Mouse (Mus musculus) cerebellum, postnatal 4 days (tissue): ENCODE measurements around the gene Tshz2.
"Not testable (repeated sequence)": the region's sequence is repeated elsewhere in the genome, so short reads cannot be mapped to it uniquely, and the experiment has no call there.

Source experiments
- DNase-seq, 2 experiments: peaks; one replicate each; pipeline ENCODE4 v3.0.0; 2022; ENCODE audit warnings: low spot score in 2 of 2, mixed read lengths in 1 of 2

Gene Tshz2

DNA sequence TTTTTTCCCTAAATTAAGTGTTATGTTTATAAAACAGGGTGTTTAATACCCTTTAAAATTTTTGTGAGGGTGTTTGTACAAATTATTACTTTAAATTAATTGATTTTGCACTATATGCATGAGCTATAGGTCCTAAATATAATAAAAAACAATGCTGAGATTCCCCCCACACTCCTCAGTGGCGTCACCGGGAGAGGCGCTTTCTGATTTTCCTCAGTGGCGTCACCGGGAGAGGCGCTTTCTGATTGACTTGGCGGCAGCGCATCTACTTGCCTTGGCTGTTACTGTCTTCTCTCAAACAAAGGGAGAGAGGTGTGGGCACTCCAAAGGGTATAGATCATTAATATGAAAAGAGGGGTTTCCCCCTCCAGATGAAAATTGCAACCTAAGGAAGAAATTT is 179.2 kb downstream of the Tshz2 start:
- DNase-seq: no peak

DNA sequence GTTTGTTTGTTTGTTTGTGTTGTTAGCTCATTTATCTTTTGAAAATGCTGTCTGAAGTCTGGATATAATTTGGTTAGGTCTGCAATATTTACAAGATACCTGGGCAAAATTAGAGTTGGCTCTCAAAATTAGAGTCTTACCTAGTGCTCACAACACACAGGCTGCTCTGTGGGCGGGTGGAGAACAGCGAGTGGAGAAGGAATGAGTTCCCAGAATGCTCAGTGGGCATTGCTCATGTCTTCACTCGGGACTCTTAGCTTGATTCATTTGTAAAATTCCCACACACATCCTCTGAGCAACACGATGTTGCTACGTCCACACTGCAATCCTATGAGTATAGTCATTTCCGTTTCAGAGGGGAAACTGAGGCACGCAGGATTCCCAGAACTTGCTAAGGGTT is 180.1 kb downstream of the Tshz2 start:
- DNase-seq: no peak

DNA sequence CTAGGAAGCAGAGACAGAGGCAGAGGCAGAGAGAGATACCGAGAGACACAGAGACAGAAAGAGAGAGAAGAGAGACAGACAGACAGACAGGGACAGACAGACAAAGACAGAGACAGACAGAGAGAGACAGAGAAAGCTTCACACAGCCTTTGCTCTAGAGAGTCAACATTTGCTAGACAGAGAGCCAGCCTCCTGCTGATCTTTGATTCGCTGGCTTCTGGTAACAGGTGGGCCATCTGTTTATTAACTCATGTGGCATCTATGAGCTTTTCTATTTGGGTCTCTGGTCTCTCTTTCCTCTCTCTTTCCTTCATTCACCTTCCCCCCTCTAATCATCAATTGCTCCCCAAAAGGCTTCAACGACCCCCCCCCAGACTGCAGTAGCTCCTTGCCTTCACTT is 181.5 kb downstream of the Tshz2 start:
- no peak for DNase-seq

GRCm38 (mm10) chr2:169814757-169815156 is 181.9 kb downstream of the Tshz2 start:
- DNase-seq: no peak

DNA sequence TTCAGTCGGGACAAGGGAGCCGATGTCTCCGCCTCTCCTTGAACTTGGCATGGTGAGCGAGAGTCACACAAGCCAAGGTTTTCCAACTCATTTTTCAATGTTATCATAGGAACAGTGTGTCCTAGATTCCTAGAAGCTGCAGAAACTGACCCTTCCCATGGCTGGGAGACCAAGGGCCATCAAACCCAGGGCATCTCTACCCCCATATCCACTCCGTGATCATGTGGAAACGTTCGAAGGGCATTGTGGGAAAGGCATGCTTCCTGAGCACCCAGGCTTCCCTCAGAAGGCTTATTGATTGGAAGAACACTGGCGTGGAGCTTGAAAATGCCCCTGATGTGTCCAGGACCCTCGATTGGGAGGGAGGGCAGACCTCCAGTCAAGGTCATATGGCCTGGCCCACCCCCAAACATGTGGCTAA is 188.2 kb downstream of the Tshz2 start:
- no peak for DNase-seq

DNA sequence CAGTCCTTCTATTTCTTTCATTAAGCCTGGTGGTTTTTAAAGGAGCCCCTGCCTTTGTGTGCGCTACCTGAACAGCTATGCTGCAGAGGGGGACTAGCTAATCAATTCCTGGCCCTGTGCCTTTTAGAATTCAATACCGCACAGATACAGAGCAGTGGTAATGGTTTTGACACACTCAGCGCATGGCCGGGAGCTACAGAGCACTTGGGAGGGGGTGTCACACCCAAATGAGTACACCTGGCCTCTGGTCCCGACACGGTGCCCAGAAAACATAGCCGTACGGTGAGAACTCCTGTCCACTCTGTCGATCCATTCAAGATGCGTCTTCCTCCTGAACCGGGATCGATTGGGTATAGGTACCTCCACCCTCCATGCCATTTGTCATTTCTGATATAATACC is 193.1 kb downstream of the Tshz2 start:
- no peak for DNase-seq

GRCm38 (mm10) chr2:169826316-169826715 is 193.5 kb downstream of the Tshz2 start:
- no peak for DNase-seq

- DNase-seq: no peak
Observed at GRCm38 (mm10) chr2:169826833-169827232, 194.0 kb downstream of the Tshz2 start.

DNA sequence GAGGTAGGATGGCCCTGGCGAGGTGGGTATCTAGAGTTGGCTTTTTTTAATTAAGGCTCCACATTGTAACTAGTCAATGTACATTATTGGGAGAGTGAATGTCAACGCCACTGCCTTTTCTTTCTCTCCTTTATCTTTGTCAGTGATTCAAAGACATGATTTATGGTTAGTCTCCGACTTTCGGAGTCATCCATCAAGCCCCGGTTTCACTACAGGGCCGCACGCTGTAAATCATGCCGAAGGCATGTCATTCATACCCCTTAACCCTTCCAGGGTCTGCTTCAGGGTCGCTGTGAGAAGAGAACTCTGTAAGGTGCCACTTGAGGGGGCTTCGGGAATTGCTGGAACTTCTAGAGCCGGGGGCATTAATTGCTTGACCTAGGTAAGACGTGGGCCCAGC is 199.4 kb downstream of the Tshz2 start:
- DNase-seq: no peak

GRCm38 (mm10) chr2:169833638-169834037 is 200.8 kb downstream of the Tshz2 start:
- DNase-seq: no peak

DNA sequence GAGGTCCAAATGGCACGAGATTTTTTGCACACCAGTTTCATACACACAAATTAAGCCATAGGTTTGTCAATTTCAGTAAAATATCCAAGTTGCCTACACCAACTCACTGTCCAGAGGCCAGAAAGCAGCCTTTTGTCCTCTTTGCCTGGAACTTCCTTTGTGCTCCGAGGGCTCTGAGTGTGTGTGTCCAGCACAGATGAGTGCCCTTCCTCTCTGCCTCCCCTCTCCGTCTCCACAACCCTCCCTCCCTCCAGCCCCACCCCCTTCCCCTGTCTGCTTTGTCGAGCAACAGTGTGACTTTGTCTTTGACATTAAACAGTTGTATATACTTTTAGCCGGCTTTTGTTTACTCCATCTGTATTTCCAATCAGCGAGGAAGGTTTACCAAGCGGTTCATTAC is 201.8 kb downstream of the Tshz2 start:
- no peak for DNase-seq

GRCm38 (mm10) chr2:169837031-169837605 is 204.3 kb downstream of the Tshz2 start:
- DNase-seq: no peak

- no peak for DNase-seq
Observed at GRCm38 (mm10) chr2:169838521-169838920, 205.7 kb downstream of the Tshz2 start.

GRCm38 (mm10) chr2:169841442-169841841 is 208.6 kb downstream of the Tshz2 start:
- peak in 1 of 2 experiments; percentile 46 for DNase-seq

- DNase-seq: no peak
Observed at GRCm38 (mm10) chr2:169842494-169842893, 209.7 kb downstream of the Tshz2 start.

DNA sequence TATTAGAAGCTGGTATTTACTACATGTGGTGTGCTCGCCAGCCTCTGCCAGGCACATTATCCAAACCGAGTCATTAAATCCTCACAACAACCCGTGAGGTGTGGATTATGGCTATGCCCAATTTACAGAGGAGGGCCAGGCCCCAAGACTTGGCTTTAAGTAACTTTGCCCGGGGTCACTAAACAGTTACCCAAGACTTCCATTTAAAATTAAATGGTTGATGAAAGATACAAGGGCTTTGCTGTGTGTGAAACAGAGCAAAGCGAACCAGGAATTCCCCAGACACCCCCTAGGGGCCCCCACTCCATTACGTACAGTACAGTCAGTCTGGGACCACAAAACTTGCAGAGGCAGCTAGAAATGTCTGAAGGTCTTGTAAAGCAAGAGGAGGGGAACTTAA is 210.7 kb downstream of the Tshz2 start:
- DNase-seq: no peak

DNA sequence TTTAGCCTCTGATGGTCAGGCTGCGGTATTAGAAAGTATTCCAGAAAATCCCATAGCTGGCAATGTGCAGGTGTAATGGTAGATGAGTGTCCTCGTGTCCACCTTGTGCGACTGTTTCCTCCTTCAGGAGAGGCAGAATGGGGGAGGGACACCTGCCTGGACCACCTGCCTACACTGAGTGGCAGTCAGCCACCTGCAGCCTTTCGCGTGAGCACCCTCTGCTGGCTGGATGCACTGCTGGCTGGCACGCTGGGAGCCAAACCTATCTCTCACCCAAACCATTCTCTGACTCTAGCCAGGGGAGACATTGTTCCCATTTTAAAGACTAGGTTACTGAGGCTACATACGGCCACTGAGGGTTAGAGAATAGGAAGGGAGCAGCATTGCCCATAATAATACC is 216.3 kb downstream of the Tshz2 start:
- DNase-seq: peak in 1 of 2 experiments; percentile 33

DNA sequence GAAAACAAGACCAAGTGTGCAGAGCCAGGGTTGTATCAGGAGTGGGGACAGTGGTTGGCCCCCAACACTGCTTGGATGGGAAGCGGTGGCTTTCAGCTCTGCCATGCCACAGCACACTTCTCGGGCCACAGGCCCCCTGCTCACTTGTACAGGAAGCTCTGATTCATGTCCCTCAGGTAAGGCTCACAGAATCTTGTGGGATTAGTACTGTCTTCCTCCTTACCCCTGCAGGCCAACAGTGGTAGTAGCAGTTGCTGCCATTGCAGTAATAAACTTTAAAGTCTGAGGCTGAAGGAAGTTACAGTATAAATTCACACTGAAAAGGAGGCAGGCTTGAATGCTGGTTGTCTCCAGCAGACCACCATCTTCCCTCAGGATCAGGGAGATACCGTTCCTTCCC is 216.7 kb downstream of the Tshz2 start:
- no peak for DNase-seq

- DNase-seq: no peak
Observed at GRCm38 (mm10) chr2:169851606-169852005, 218.8 kb downstream of the Tshz2 start.

- no peak for DNase-seq
Observed at GRCm38 (mm10) chr2:169854491-169854890, 221.7 kb downstream of the Tshz2 start.

DNA sequence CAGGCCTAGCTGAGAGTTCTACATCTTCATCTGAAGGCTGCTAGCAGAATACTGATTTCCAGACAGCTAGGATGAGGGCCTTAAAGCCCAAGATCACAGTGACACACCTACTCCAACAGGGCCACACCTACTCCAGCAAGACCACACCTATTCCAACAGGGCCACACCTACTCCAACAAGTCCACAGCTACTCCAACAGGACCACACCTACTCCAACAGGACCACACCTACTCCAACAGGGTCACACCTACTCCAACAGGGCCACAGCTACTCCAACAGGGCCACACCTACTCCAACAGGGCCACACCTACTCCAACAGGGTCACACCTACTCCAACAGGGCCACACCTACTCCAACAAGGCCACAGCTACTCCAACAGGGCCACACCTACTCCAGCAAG is 224.2 kb downstream of the Tshz2 start:
- DNase-seq: not testable (repeated sequence)

DNA sequence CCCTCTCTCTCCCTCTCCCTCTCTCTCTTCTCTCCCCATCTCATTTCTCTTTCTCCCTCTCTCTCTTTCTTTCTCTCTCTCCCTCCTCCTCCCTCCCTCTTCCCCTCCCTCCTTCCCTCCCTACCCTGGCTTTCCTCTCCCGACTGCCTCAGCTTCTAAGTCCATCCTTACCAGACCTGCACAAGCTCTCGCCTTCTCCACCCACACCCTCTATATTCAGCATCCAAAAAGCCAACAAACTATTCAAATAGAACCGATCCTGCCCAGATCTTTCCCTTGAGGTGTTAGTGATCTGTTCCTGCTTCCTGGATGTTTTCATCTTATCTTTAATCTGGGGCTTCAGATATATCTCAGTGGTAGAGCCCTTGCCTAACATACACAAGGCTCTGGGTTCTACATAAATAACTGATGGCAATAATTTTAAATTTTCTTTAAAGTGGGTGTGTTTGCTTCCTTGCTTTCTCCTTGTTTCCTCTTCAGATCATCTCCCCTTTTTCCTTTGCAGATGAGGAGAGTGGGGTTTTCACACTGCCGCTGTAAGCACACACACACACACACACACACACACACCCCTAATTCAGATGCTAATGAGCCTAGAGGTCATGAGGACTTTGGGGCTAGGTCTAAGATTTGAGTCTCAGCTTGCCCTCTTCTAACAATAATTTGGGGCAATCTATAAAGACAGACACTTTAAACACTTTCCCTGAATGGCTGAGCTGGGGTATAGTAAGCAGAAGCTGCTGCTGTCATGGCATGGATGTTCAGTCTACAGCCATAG is 226.5 kb downstream of the Tshz2 start:
- DNase-seq: no peak

GRCm38 (mm10) chr2:169860895-169861294 is 228.1 kb downstream of the Tshz2 start:
- no peak for DNase-seq

GRCm38 (mm10) chr2:169862701-169863100 is 229.9 kb downstream of the Tshz2 start:
- no peak for DNase-seq
